Mouse (Mus musculus) stomach, embryonic 16.5 days (tissue): ENCODE results near the gene Sox8. TPM values are rescaled to one million over a fixed set of nuclear protein-coding genes. Genes with fewer than 3 reads are reported as not detected.
A peak's percentile ranks its signal among the peaks of the same experiment; 100 is the strongest.

Experiments
- ATAC-seq: fragments of 200-750 bp; cut with Nextera tagmentation; 2 replicates; pipeline ENCODE4 v1.8.0; 2017; ENCODE audit warnings: moderate number of reproducible peaks, moderate TSS enrichment; ENCODE audit not compliant: insufficient read depth, low FRiP score
- H3K27ac ChIP-seq: fragments of 300-500 bp; sonication (generic); 2 replicates; pipeline ENCODE4 v1.5.1; 2014; ENCODE audit warnings: low read length
- H3K27me3 ChIP-seq: fragments of 300-500 bp; sonication (generic); 2 replicates; pipeline ENCODE4 v1.6.1; 2014; ENCODE audit warnings: low read length, control low read depth, mixed read lengths; ENCODE audit not compliant: control insufficient read depth, insufficient read depth
- H3K36me3 ChIP-seq: fragments of 300-500 bp; sonication (generic); 2 replicates; pipeline ENCODE4 v1.6.1; 2014; ENCODE audit warnings: low read length; ENCODE audit not compliant: control insufficient read depth, insufficient read depth
- H3K4me1 ChIP-seq: fragments of 300-500 bp; sonication (generic); 2 replicates; pipeline ENCODE4 v1.6.1; 2014; ENCODE audit warnings: low read length, control low read depth, mixed read lengths; ENCODE audit not compliant: control insufficient read depth, insufficient read depth
- H3K4me2 ChIP-seq: fragments of 300-500 bp; sonication (generic); 2 replicates; pipeline ENCODE4 v1.6.1; 2014; ENCODE audit warnings: low read depth, low read length, mixed read lengths
- H3K4me3 ChIP-seq: fragments of 300-500 bp; sonication (generic); replicated peaks from 2 replicates; pipeline ENCODE4 v1.5.1; 2014; ENCODE audit warnings: mild to moderate bottlenecking, low read length
- H3K9ac ChIP-seq: fragments of 300-500 bp; sonication (generic); 2 replicates; pipeline ENCODE4 v1.6.1; 2014; ENCODE audit warnings: low read length
- H3K9me3 ChIP-seq: fragments of 300-500 bp; sonication (generic); replicated peaks from 2 replicates; pipeline ENCODE4 v1.6.1; 2016; ENCODE audit warnings: low read length, control low read depth; ENCODE audit not compliant: control insufficient read depth
- WGBS: fragments of 180-500 bp; shearing (Covaris S2); extraction: QIAGEN DNeasy Blood & Tissue Kit; methylation state at CpG from one replicate; pipeline ENCODE4 v1.1.7; 2014; 5-methylcytosine and 5-hydroxymethylcytosine counted together
- polyA plus RNA-seq: library from polyadenylated mRNA; unstranded; fragments of >200 nt; fragmentation: Nextera tagmentation; extraction: Ambion mirVana; gene quantifications from 2 replicates; pipeline ENCODE4 v1.2.1, GENCODE M21; 2015

Gene Sox8
- polyA plus RNA-seq, 1 experiment from 2014 or later: 3.3 TPM

DNA sequence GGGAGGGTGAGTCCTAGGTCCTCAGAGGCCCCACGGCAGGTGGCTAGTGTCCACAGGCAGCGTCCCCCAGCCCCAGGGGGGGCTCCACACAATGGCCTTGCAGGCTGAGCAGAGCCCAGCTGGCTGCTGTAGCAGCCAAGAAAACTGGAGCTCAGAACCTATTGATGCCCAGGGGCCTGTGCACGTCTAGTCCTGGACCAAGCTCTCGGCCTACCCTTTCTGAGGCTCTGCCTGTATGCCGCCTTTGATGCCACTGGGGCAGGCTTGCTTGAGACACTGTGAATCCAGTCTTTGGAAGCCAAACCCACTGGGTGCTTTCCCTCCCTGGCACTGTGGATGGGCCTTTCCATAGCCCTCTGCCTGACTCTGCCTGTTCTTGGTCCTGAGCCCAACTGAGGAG lies 51.0 kb downstream of the Sox8 start:
- H3K4me2 ChIP-seq: no peak overlapping the region
- H3K27ac ChIP-seq: no peak overlapping the region
- H3K4me3 ChIP-seq: no peak overlapping the region
- H3K9ac ChIP-seq: 0 out of 2 replicates have a peak overlapping the region, but pooled peaks have one; percentile 12
- H3K9me3 ChIP-seq: no peaks in the 10 kb centered on the region
- H3K4me1 ChIP-seq: no peaks in the 10 kb centered on the region
- no peaks in the 10 kb centered on the region for H3K36me3 ChIP-seq
- no peaks in the 10 kb centered on the region for H3K27me3 ChIP-seq
- 80% methylated on average over 5 of the region's 5 CpGs for WGBS
- ATAC-seq: no peak

DNA sequence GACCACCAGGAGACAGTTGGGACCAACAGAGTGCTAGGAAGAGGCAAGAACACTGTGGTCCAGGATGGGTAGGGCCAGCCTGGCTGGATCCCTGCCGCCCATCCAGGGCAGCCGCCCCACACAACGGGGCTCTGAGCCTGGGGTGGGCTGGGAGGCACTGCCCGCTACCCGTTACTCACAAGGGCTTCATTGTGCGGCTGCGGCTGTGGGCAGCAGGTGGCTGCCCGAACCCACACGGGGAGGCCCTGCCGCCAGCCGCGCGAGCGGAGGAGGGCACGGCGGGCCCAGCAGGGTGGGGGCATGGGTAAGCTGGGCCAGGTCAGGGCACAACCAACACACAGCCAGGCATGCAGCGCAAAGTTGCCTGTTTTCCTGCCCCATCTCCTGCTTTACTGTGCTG lies 52.3 kb downstream of the Sox8 start:
- Histone ChIP-seq H3K27ac (no peak overlapping the region), H3K4me2 (no peak overlapping the region), H3K4me3 (no peak overlapping the region), H3K36me3 (no peaks in the 10 kb centered on the region), H3K27me3 (no peaks in the 10 kb centered on the region), H3K4me1 (no peaks in the 10 kb centered on the region), H3K9ac (no peak overlapping the region), H3K9me3 (no peaks in the 10 kb centered on the region)
- 85% methylated on average over 17 of the region's 17 CpGs for WGBS
- peak; percentile 12; the same call in 1 of the 2 replicates for ATAC-seq

DNA sequence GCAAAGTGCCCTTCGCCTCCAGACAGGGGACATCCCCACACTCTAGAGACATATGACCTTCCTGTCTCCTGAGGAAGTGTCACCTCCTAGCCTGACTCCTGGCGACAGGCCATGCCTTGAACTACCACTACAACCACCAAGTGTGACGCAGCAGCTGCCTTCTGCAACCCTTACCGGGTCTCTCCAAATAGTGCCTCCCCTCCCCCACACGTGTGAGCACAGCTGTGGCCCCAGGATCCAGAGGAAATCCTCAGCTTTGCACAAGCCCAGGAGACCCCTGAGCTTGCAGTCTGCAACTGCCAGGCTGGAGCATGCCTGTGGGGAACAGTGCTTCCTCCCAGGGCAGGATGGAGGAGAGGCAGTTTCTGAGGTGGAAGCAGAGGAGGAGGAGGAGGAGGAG lies 54.2 kb downstream of the Sox8 start:
- Histone ChIP-seq H3K36me3 (no peaks in the 10 kb centered on the region), H3K4me1 (no peaks in the 10 kb centered on the region), H3K4me2 (no peak overlapping the region), H3K27ac (no peak overlapping the region), H3K9me3 (no peaks in the 10 kb centered on the region), H3K27me3 (no peaks in the 10 kb centered on the region), H3K4me3 (no peak overlapping the region), H3K9ac (no peak overlapping the region)
- no peak for ATAC-seq
- 25% methylated on average over 5 of the region's 5 CpGs for WGBS

Other genes starting within 250 kb of the Sox8 start
- gene Tpsab1, start 225.1 kb downstream of the Sox8 start, polyA plus RNA-seq: 0.50 and 0.53 TPM in 2 replicates
- 13.4 and 19.2 TPM in 2 replicates for gene Tpsb2, start 204.4 kb downstream of the Sox8 start, polyA plus RNA-seq
- 2.3 and 3.5 TPM in 2 replicates for gene Tpsg1, start 201.4 kb downstream of the Sox8 start, polyA plus RNA-seq
- 2.6 and 2.9 TPM in 2 replicates for gene Cacna1h, start 136.9 kb downstream of the Sox8 start, polyA plus RNA-seq
- gene Tekt4, start 116.1 kb downstream of the Sox8 start, polyA plus RNA-seq: not detected in 2 replicates
- gene Sstr5, start 73.4 kb downstream of the Sox8 start, polyA plus RNA-seq: 0.35 and 0.49 TPM in 2 replicates
- 27.0 and 28.9 TPM in 2 replicates for gene Lmf1, start 8.4 kb upstream of the Sox8 start, polyA plus RNA-seq
- gene Gng13, start 146.5 kb upstream of the Sox8 start, polyA plus RNA-seq: 0.85 and 1.0 TPM in 2 replicates
- gene Chtf18, start 156.7 kb upstream of the Sox8 start, polyA plus RNA-seq: 22.9 and 25.1 TPM in 2 replicates
- gene Rpusd1, start 157.0 kb upstream of the Sox8 start, polyA plus RNA-seq: 17.5 and 18.9 TPM in 2 replicates
- 0.05 and 0.14 TPM in 2 replicates for gene Mslnl, start 165.4 kb upstream of the Sox8 start, polyA plus RNA-seq
- 77.0 and 104 TPM in 2 replicates for gene Msln, start 183.7 kb upstream of the Sox8 start, polyA plus RNA-seq
- 28.3 and 28.6 TPM in 2 replicates for gene Narfl, start 203.1 kb upstream of the Sox8 start, polyA plus RNA-seq
- gene Haghl, start 215.0 kb upstream of the Sox8 start, polyA plus RNA-seq: 49.8 and 54.2 TPM in 2 replicates
- 0.12 TPM in 1 of 2 replicates, not detected in the other for gene Ccdc78, start 215.9 kb upstream of the Sox8 start, polyA plus RNA-seq
- 96.9 and 102 TPM in 2 replicates for gene Fam173a, start 222.2 kb upstream of the Sox8 start, polyA plus RNA-seq
- gene AC134908.4, start 225.0 kb upstream of the Sox8 start, polyA plus RNA-seq: 1.2 TPM in 1 of 2 replicates, not detected in the other
- 25.4 and 28.0 TPM in 2 replicates for gene Metrn, start 226.4 kb upstream of the Sox8 start, polyA plus RNA-seq
- gene Fbxl16, start 238.4 kb upstream of the Sox8 start, polyA plus RNA-seq: 2.6 and 2.8 TPM in 2 replicates